In genomic region chr17:31207771-31208334, GRCm38 (mm10) we compare ENCODE assay signal across 11 mouse cellular contexts. TPM values are rescaled to one million over a fixed set of nuclear protein-coding genes. Genes with fewer than 3 reads are reported as not detected.
DNase-seq lines count a peak whose midpoint lies in the region; ATAC-seq and TF ChIP-seq lines count a peak whose summit lies in the region.
"Had no signal": no experiment of that assay in that cellular context is flagged by ENCODE, and none has a peak within 500 bp of the region (broad histone marks: within the 10 kb centered on the region; RNA-seq: fewer than 3 reads in every experiment).

Gene Ubash3a, plus strand, starts transcription at chr17:31207873.

- no peaks in the 10 kb centered on the region for H3K27me3 ChIP-seq in spleen, adult 2 months (ENCODE audit: control insufficient read depth, insufficient read depth, low read length)
- no peaks in the 10 kb centered on the region for H3K27me3 ChIP-seq in forebrain, embryonic 11.5 days (ENCODE audit: control insufficient read depth, insufficient read depth, low read length)
- H3K27me3 ChIP-seq: limb, embryonic 15.5 days; midbrain, embryonic 12.5 days had no signal

- H3K4me3 ChIP-seq in spleen, adult 2 months (ENCODE audit: extremely low read depth, insufficient read depth, insufficient read length), result peak within 1 kb of the TSS; percentile 65
- H3K4me3 ChIP-seq in forebrain, embryonic 11.5 days (ENCODE audit: low read depth, low read length), result no peak within 1 kb of the TSS
- H3K4me3 ChIP-seq: limb, embryonic 15.5 days; midbrain, embryonic 12.5 days had no signal

- no peak within 1 kb of the TSS for H3K9ac ChIP-seq in forebrain, embryonic 11.5 days (ENCODE audit: low read length)
- H3K9ac ChIP-seq: limb, embryonic 15.5 days; midbrain, embryonic 12.5 days had no signal

- H3K36me3 ChIP-seq in spleen, adult 2 months (ENCODE audit: control insufficient read depth, insufficient read depth, low read length), result no peaks in the 10 kb centered on the region
- H3K36me3 ChIP-seq in forebrain, embryonic 11.5 days (ENCODE audit: control insufficient read depth, insufficient read depth, low read length), result no peaks in the 10 kb centered on the region
- H3K36me3 ChIP-seq: limb, embryonic 15.5 days; midbrain, embryonic 12.5 days had no signal

- TF ChIP-seq CTCF in spleen, adult 2 months (IDR thresholded peaks at IDR 0.05; ENCODE audit: extremely low read depth, insufficient read depth, insufficient read length, insufficient replicate concordance), result no peak

- ATAC-seq in granulocyte monocyte progenitor cell, adult 5-6 weeks (replicated peaks; ENCODE audit: poor library complexity, severe bottlenecking), result peak; percentile 82
- ATAC-seq in monocyte, adult 5-6 weeks (replicated peaks; ENCODE audit: insufficient number of reproducible peaks, low FRiP score, low TSS enrichment, poor library complexity, severe bottlenecking), result 0 out of 2 replicates have a peak, but pooled peaks have one; percentile 46
- ATAC-seq in forebrain, embryonic 11.5 days (replicated peaks; ENCODE audit: low FRiP score), result no peak

- H3K4me1 ChIP-seq in spleen, adult 2 months (ENCODE audit: control insufficient read depth, insufficient read depth, insufficient read length), result peaks cover 6% of the 10 kb centered on the region; the same call in 1 of the 2 replicates
- H3K4me1 ChIP-seq in forebrain, embryonic 11.5 days (replicated peaks; ENCODE audit: control insufficient read depth, insufficient read depth, low read length), result no peaks in the 10 kb centered on the region
- H3K4me1 ChIP-seq: limb, embryonic 15.5 days; midbrain, embryonic 12.5 days had no signal

- H3K27ac ChIP-seq in spleen, adult 2 months (ENCODE audit: insufficient read depth, low read length), result peak within 1 kb of the TSS; percentile 93
- no peak within 1 kb of the TSS for H3K27ac ChIP-seq in forebrain, embryonic 11.5 days (ENCODE audit: low read depth, low read length)
- H3K27ac ChIP-seq: limb, embryonic 15.5 days; midbrain, embryonic 12.5 days had no signal

- peak; percentile 3; the same call in 1 of the 2 replicates for TF ChIP-seq POLR2A in spleen, adult 2 months (IDR thresholded peaks at IDR 0.05; ENCODE audit: low read depth, low read length)

- peak in 1 of 2 experiments; percentile 35 for DNase-seq in spleen, adult 2 months (ENCODE audit: low read depth in 1 of 2, low spot score in 2 of 2)
- DNase-seq in spleen, postnatal 4 days (ENCODE audit: low spot score in 2 of 2), result no peak
- peak; percentile 77 for DNase-seq in thymus, postnatal 4 days
- no peak for DNase-seq in embryo, embryonic 11 days
- DNase-seq in forebrain, embryonic 11.5 days (ENCODE audit: low spot score), result no peak
- no peak for DNase-seq in cerebellum, adult 18-20 months
- DNase-seq: right cerebral cortex, adult 18-20 months had no signal

- WGBS in spleen, adult 2 months, result 8% methylated on average over 11 of the region's 12 CpGs
- 83% methylated on average over 12 of the region's 12 CpGs for WGBS in forebrain, embryonic 11.5 days

- H3K9me3 ChIP-seq in forebrain, embryonic 11.5 days (ENCODE audit: control insufficient read depth, low read length), result no peaks in the 10 kb centered on the region
- H3K9me3 ChIP-seq: limb, embryonic 15.5 days; midbrain, embryonic 12.5 days had no signal

- no peak within 1 kb of the TSS for H3K4me2 ChIP-seq in forebrain, embryonic 11.5 days (ENCODE audit: low read depth, low read length, severe bottlenecking)
- H3K4me2 ChIP-seq: limb, embryonic 15.5 days; midbrain, embryonic 12.5 days had no signal

RNA-seq across cellular contexts. Expression of gene Ubash3a, which starts in this region (rescaled TPM):
- 12.5 and 15.0 TPM in 2 replicates for polyA plus RNA-seq in spleen, adult 2 months (2012; rRNA removed)
- total RNA-seq in granulocyte monocyte progenitor cell, adult 5-6 weeks (2014; fragmentation: Nextera tagmentation), result 36.4 and 50.2 TPM in 2 replicates
- total RNA-seq in granulocyte monocyte progenitor cell, adult 5-6 weeks (2017), result 35.5 and 39.5 TPM in 2 replicates
- 6.3 to 14.3 TPM (median 9.2 TPM) in 3 replicates for total RNA-seq in monocyte, adult 5-6 weeks (2017)
- polyA plus RNA-seq in forebrain, embryonic 11.5 days (2014; fragmentation: Nextera tagmentation; extraction: Ambion mirVana), result 0.27 and 0.79 TPM in 2 replicates
